Mouse (Mus musculus): ENCODE data around the gene Slamf6.
"Not testable (repeated sequence)": the region's sequence is repeated elsewhere in the genome, so short reads cannot be mapped to it uniquely, and the experiment has no call there.

The Slamf6 gene

DNA sequence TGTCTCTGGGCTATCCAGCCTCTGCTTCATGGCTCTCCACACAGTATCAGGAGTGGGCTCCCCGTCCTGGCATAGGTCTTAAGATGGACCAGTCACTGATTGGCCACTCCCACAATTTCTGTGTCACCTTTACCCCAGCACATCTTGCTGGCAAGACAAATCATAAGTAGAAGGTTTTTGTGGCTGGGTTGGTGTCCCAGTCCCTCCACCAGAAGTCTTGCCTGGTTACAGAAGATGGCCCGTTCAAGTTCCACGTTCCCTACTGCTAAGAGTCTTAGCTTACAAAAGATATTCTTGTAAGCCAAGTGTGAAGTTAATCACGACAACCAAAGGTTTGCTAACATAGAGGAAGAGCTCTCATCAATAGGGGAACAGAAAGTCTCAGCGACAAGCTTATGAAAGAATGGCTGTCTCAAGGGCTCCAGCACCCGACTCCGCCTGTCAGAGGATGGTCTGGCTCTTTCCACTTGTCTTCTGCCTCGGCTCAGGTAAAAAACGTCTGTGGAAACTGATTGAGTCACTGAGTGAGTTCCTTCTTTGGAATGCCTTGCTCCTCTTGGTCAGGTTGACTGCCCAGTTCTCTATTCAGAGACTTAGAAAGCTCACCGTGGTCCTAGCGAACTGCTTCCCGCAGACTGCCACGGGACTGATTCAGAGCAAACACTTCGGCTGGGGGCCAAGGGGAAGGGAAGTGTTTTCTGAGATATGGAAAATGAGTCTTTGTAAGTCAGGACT lies at the start of gene Slamf6:
Gene Slamf6 (plus strand): TSS at position 211 of the 735 bp plus-strand sequence.
- DNase-seq = no peak

DNA sequence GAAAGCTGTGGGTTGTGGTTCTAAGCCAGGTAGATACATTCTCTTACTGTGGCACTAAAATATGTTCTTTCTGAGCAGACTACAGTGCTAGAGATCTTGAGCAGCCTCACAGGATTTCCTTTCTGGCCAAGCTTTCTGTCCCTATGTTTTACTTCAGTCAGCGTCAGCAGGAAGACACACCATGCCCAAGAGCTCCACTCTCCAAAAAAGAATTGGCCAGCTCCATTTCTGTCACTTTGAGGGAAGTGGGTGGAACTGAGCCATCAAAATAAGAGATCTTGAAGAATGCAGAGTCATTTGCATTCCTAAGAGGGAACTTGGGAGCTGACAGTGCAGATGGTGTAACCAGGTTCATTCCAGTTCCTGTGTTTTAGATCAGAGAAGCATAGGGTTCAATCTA lies 30.3 kb upstream of the Slamf6 start:
- DNase-seq = no peak

DNA sequence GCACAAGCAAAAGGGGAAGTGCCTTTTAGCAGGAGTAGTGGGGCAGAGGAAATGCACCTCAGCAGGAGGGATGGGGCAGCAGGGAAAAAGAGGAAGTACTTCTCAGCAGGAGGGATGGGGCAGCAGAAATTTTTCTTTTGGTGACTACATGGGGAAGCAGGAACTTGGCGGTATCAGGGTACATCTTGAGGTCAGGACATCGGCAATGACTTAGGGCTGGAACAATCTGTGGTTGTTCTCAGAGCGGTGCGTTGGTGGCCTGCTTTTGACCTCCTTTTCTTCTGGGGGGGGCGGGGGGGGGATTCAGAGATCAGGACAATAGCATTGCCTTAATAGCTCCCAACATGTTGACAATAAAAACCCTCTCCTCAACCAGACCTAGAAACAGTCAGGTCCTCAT lies 22.0 kb upstream of the Slamf6 start, which contains the start of gene Gm10521:
Gene Gm10521 (plus strand): TSS at position 301 of the 400 bp plus-strand sequence.
- not testable (repeated sequence) for DNase-seq

DNA sequence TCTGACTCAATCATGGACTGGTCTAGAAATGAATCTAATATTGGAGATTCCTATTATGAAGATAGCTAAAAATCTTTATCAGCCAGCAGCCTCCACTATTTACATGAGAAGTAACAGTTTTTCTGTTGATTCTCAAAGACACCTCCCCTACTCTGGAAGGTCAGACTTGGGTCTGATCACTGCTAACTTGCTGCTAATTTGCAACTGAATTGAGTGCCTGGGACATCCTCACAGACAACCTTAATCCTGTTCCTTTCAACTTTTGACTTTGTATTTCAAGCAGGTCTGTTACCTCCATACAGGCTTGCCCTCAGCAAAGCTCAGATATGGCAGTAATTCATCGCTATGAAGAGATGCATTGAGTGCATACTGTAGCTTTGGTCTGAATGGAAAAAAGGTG lies 13.3 kb upstream of the Slamf6 start:
- no peak for DNase-seq

DNA sequence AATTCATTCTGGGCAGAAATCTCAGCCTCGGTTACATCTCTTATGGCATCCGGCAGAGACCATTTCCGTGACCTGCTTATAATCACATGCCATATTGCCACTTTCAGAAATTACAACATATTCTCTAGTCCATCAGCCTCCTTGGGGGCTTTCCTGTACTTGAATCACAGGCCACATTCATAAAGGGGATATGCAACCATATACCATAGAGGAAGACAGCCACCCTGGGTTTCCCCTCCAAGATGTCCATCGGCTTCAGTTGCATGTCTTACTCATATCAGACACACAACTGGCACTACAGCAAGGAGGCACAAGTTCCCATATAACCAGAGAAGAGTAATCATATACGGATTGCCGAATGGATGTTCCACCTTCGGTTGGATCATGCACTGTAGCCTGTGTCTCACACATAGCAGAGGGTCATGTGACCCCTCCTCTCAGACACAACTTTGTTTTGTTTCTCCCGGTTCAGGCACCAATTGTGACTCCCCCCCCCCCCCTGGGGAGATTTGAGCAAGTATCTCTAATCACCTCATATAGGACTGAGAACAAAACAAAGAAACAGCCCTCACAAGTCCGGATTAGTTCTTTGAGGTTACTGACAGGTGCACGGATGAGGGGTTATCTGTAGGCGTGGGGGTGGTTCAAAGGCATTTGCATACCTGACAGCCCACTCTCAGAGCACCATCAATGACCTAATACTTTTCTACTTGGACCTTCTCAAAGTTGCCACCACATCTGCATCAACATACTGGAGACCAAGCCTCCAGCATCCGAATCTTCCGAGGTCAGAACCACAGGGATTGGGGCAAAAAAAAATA lies 1.5 kb upstream of the Slamf6 start:
- no peak for DNase-seq

DNA sequence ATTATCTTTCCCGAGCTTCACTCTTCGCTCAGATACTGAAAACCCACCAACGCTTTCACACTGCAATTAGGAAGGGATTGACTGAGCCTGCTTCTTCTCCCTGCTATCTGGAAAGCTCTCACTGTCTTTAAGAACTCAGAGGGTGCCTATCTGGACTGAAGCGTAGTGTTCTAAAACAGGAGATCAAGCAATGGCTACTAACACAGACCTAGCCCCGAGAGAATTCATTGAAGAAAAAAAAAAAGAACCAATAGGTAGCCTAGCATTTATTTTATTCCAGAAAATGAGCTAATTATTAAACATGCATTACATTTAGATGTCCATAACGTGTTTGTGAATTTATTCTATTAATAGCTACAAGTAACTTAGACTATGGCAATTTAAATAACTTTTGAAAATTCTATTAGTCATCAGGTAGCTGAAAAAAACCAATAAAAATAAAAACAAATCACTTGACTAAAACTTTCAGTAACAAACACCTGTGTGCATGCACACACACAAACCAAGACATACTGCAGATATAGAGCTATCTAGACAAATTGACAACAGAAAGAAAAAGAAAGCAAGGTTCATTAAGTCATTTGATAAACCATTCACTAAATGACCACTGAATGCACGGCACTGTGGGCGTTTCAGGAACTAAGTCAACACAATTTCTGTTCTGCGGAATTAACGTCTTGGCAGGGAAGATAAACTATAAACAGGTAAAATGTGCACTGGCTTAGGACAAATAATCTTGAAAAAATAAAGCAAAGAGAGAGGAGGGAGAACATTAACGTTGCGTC lies 1.0 kb downstream of the Slamf6 start:
- no peak for DNase-seq

DNA sequence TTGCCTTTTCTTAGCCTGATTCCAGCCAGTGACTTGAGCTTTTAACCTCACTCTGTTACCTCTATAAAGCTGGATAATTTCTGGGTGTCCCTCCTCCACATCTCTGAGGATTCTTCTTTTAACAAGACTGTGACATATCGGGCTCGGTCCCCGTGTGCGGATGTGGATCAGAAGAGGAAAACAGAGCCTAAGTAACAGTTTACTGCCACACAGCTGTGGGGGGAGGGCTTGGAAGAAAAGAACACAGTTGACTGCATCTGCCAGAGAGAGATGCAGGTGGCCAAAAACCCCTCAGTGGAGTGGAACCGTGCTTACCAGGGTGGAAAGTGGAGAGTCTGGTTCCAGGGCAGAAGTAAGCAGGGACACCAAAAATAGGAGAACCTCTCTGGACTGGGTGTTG lies 1.9 kb downstream of the Slamf6 start:
- no peak for DNase-seq

DNA sequence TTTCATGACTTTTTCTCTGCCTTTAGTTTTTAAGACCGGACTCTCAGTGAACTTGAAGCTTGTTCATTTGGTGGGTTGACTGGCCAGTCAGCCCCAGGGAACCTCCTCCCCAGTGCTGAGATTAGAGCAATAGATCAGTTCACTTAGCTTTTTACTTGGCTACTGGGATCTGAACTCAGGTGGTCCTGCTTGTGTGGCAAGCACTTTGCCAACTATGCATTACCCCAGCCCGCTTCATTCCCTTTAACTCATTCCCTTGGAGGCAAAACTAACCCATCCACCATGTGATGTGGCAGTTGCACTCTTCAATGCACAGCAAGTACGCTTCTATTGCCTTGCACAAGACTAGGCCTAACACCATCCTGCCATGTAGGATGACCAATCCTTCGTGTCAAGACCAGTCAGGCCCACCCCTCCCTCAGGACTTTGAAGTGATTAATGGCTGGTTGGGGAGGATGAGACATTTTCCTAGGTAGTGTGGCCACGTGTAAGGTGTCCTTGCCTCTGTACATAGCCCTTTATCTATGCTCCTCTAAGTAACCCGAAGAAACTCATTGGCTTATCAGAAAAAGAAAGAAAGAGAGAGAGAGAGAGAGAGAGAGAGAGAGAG lies 2.7 kb downstream of the Slamf6 start:
- no peak for DNase-seq

DNA sequence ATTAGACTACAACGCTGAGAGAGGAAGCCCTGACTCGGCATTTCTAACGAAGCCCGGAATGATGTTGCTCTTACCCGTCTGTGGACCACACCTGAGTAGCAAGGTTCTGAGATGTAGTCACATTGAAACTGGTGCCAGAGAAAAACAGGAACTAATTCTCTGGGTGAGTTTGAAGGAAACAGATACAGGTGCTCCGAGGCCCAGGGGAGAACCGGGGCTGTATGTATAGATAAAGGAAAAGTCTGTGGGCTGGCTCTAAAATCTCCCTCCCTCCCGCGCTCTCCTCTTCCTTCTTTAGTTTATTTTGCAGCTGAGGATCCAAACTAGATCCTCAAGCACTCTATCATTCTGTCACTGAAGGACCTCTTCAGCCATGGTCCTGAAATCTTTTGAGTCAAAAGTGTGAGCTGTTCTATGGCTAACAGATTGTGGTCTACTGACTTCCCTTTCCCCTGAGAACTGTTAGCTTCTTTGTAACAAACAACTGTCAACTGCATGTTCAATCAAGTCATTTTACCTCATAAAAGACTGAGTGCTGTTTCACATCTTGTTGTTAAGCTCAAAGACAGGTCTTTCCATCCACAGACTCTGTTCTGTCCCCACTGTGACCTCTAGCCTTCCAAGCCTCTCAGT lies 3.8 kb downstream of the Slamf6 start:
- DNase-seq = no peak

DNA sequence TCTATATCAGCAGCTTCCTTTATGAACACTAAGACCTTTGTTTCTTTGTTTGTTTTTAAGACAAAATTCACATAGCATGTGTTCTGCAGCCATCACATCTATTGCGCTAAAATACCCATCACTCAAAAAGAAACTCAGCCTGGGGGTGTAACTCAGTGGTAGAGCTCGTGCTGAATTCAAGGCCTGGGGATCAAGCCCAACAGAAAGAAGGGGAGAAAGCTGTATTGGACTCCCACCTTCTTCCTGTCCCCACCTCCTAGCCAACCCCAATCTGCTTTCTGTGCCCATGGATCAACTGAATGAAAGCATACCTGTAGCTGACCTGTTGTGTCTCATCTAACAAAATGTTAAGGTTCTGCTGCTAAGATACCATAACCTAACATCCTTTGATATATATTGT lies 4.3 kb downstream of the Slamf6 start:
- DNase-seq = no peak

DNA sequence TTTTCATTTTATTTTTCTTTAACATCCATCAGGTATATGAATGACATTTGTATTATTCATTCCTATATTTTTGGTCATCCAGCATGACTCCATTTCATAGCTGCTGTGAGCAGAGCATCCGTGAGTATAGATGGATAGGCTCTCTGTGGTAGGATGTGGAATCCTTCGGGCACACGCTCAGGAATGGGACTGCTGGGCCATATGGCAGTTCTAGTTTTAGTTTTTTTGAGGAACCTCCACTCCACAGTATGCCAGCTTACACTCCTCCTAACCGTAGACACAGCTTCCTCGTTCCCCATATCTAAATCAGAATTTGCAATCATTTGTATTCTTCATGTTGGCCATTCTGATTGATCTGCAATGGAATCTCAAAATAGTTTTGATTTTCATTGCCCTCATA lies 5.5 kb downstream of the Slamf6 start:
- DNase-seq = no peak

DNA sequence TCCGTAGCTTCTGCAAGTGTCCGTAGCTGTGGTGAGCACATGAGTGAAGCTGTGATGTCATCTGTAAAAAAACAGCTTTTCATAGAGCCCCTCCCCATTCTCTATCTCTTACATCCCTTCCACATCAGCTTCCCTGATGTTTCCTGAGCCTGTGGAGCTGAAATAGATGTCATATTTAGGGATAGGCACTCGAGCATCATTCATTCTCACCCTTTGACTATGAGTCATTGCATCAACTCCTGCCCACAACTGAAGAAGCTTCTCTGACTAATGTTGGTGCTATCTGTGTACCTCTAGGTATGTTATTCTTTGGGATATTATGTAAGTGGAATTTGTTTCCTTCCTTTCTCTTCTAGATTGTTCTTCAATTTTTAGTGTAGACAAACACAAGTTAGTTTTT lies 7.6 kb downstream of the Slamf6 start:
- no peak for DNase-seq

DNA sequence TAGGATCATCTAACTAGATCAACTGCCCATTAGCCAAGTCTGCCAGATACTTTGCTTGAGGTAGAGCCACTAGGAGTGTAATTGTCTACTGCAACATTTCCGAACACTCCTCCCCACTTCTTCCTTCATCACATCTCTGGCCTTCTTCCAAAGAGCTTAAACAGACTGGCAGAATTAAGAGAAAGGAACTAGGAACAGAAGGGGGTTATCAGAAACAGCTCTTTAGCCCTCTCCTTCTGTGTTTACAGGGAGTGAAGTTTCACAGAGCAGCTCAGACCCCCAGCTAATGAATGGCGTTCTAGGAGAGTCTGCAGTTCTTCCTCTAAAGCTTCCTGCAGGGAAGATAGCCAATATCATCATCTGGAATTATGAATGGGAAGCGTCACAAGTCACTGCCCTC lies 16.5 kb downstream of the Slamf6 start:
- DNase-seq = no peak

DNA sequence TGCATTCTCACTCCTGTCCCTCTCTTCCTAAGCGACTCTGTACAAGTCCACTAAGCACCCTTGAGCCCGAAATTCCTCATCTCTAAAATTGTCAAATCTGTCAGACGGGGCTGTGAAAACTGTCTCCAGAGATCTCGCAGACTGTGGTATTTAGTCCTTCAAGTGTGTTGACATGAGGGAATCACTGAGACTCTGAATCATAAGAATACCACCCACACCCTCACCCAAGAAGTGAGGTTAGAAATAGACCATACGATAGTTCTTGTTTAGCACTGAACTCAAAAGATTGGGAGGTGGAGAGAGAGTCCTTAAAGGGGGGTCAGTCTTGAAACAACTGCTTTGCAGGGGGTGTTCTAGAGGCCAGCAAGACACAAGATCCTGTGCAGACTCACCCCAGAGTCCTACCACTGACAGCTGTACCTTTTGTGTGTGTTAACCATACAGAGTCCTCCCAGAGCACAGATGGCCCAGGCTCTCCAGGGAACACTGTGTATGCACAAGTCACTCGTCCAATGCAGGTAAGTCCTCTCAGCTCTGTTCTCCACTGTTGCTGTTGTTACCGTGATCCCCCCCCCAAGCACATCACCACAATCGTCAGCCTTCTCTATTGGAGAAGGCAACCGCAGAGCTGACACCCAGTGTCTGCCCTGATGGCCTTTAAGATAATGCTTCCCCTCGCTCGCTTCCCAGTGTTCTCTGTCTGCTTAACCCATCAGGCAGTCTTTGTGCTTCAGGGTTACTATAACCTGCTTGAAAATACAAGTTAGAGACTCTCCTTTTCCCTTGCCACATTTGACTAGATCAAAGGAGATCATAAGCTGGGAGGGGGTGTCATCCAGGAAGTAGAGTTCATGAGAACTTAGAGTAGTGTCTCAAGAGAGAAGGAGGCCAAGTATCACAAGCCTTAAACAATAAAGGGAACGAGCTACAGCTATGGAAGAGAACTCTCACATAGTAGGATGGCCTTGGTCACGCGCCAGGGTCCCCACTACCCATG lies 21.9 kb downstream of the Slamf6 start:
- DNase-seq = no peak

DNA sequence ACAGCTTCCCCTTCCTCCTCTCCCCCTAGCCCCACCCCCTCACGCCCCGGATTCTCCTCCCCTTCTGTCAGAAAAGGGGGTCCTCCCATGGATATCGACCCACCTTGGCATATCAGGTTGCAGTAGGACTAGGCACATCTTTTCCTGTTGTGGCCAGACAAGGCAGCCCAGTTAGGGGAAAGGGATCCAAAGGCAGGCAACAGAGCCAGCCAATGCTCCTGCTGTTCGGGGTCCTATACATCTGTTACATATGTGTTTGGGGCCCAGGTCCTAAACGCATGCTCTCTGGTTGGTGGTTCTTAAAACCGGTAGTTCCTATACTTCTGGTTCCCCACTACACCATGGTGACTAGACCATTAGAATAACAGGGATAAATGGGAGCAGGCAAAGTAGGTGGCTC lies 23.3 kb downstream of the Slamf6 start:
- no peak for DNase-seq

DNA sequence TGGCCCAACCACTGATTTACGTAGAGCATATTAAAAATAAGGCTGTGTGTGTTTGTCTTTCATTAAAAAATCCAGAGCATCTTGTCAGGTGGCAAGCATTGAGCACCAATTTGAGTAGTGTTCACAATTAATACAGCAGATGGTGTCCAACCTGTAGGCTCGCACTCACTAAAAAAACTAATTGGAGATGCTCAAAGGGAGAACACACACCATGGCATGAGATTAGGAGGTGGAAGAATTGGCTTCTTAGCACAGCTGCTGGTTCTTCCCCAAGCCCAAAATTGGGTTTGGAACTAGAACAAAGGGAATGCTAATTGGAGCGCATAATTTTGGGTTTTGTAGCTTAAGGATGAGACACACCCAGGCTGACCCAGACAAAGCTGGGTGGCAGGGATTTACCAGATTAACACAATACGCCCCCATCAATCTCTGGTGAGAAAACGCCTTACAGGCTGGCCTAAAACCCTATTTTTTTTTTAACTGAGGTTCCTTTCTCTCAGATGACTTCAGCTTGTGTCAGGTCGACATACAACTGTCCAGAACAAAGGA lies 29.2 kb downstream of the Slamf6 start:
- DNase-seq = no peak

DNA sequence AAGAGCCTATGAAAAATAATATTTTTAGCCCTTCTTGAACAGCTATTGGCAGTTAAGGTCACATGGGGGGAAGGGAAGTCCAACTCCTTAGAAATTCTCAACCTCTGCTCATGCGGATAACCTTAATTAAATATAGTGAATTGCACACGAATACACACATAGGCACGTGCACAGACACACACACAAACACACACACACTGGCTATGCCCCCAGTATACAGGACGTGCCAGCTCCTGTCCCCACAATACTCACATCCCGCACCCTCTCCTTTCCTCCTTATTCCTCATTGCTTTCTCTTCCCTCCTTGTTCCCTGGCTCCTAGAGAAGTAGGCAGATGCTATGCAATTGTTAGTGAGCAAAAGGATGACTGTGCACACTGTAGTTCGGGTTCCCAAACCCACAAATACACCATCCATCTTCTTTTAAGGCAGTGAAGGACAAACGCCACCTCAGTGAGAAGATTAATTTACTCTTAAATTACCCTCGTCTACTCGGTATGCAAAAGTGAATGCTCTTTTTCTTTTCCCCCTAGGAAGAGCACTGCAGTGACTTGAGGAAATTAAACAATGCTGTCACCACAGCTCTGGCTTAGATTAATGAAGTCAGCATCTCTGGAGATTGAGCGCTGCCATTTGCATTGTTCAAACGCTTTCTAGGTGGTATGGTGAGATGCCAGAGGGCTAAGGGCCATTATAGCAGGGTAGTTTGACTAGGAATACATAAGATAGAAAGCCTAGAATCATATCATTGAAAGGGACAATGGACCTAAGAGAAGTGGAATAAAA lies 31.0 kb downstream of the Slamf6 start:
- DNase-seq = no peak

DNA sequence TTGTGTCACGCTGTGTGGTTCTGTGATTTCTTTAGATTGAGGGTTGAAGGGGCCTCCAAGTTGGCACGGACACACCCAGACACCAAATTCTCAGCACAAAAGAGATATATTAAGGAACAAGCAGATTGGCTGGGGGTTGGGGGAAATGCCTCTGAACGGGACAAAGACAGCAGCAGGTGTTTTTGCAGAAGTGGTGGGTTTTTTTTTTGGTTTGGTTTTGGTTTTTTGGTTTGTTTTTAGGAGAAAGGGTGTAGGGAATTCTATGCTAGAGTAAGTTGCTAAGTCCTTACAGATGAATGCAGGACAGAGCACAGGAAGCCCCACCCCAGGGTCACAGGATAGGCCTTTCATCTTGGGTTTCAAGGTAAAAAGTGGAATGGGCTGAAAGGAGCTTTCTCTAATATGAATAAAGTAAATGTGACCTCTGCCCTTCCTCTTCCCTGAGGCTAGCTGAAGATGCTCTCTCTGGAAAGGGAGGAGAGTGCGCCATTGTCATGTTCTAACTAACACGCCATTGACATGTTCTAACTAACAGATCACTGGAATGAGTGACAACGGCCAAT lies 31.7 kb downstream of the Slamf6 start:
- DNase-seq = no peak

DNA sequence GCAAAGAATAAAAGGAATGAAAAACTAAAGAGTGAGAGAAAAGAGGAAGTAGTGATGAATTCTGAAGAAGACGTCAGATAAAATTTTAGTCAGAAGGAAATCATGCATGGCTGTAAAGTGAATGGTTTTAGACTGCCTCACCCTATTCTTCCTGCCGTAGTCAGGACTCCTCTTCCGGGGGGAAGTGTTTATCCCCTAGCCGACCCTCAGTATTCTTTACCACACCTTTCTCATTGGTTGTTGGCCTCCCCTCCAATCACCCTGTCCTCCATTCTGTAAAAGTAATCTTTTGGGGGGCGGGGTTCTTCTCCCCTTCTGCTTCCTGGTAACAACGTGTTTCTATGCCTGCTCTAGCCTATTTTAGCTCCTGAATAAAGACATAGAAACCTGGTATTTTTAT lies 37.8 kb downstream of the Slamf6 start:
- no peak for DNase-seq

DNA sequence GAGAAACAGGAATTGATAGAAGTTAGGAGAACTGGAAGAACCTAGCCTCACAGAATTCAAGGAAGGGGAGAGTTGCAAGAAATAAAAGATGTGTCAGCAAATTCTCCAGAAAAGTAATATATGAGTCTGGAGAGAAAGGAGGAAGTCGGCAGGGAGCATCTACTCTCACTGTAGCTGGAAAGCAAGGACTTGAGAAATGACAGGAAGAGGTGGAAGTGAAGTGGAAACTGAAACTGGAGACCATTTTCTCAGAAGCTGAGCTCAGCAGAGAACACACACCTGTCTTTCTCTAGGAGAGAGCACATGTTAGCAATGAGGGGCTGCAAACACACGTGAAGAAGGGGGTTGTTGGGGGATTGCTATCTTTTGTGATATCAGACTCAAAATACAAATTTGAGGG lies 40.1 kb downstream of the Slamf6 start:
- DNase-seq = no peak
